Mouse (Mus musculus): ENCODE measurements around the gene Cbr2. TPM values are rescaled to one million over a fixed set of nuclear protein-coding genes. Genes with fewer than 3 reads are reported as not detected.

The Cbr2 gene
- polyA plus RNA-seq, 1 experiment: 51.7 TPM

GRCm38 (mm10) chr11:120695184-120695583, 36.7 kb downstream of the Cbr2 start:
- Histone ChIP-seq H3K27me3 (ENCODE audit: control insufficient read depth, insufficient read depth, insufficient read length) (no peaks in the 10 kb centered on the region), H3K36me3 (ENCODE audit: control insufficient read depth, insufficient read depth) (peaks cover 52% of the 10 kb centered on the region), H3K79me2 (ENCODE audit: control insufficient read depth, insufficient read depth) (peaks cover 74% of the 10 kb centered on the region), H3K4me3 (ENCODE audit: insufficient read depth, poor library complexity, severe bottlenecking) (no peak overlapping the region), H3ac (ENCODE audit: control insufficient read depth, insufficient read length, low read depth) (no peak overlapping the region), H3K79me3 (ENCODE audit: low read depth) (peaks cover 19% of the 10 kb centered on the region)
- TF ChIP-seq FOSL1 (IDR thresholded peaks at IDR 0.05; ENCODE audit: insufficient read depth, low read length, poor library complexity, severe bottlenecking) (no peak), MYOD1 (IDR thresholded peaks at IDR 0.05; ENCODE audit: control insufficient read depth, insufficient read length, low read depth) (no peak)

- Histone ChIP-seq H3K36me3 (ENCODE audit: control insufficient read depth, insufficient read depth) (peaks cover 67% of the 10 kb centered on the region), H3K79me3 (ENCODE audit: low read depth) (peaks cover 14% of the 10 kb centered on the region), H3K27me3 (ENCODE audit: control insufficient read depth, insufficient read depth, insufficient read length) (no peaks in the 10 kb centered on the region), H3K79me2 (ENCODE audit: control insufficient read depth, insufficient read depth) (peaks cover 58% of the 10 kb centered on the region), H3ac (ENCODE audit: control insufficient read depth, insufficient read length, low read depth) (no peak overlapping the region), H3K4me3 (ENCODE audit: insufficient read depth, poor library complexity, severe bottlenecking) (no peak overlapping the region)
- TF ChIP-seq MAX (IDR thresholded peaks at IDR 0.05) (no peak), CEBPB (IDR thresholded peaks at IDR 0.05; ENCODE audit: low read depth) (no peak), FOSL1 (IDR thresholded peaks at IDR 0.05; ENCODE audit: insufficient read depth, low read length, poor library complexity, severe bottlenecking) (no peak)
Observed at GRCm38 (mm10) chr11:120693461-120693860, 38.5 kb downstream of the Cbr2 start.

GRCm38 (mm10) chr11:120692471-120693011, 39.4 kb downstream of the Cbr2 start:
- TF ChIP-seq USF1 (IDR thresholded peaks at IDR 0.05; ENCODE audit: low read depth) (peak; percentile 64), FOSL1 (IDR thresholded peaks at IDR 0.05; ENCODE audit: insufficient read depth, low read length, poor library complexity, severe bottlenecking) (no peak), MAX (IDR thresholded peaks at IDR 0.05) (no peak), CEBPB (IDR thresholded peaks at IDR 0.05; ENCODE audit: low read depth) (no peak), MYOG (IDR thresholded peaks at IDR 0.05; ENCODE audit: control insufficient read depth, extremely low read depth, insufficient read length) (no peak)
- H3K79me2 ChIP-seq (ENCODE audit: control insufficient read depth, insufficient read depth): peaks cover 58% of the 10 kb centered on the region
- H3ac ChIP-seq (ENCODE audit: control insufficient read depth, insufficient read length, low read depth): no peak overlapping the region
- no peaks in the 10 kb centered on the region for H3K27me3 ChIP-seq (ENCODE audit: control insufficient read depth, insufficient read depth, insufficient read length)
- H3K36me3 ChIP-seq (ENCODE audit: control insufficient read depth, insufficient read depth): peaks cover 73% of the 10 kb centered on the region
- H3K4me3 ChIP-seq (ENCODE audit: insufficient read depth, poor library complexity, severe bottlenecking): no peak overlapping the region
- peaks cover 14% of the 10 kb centered on the region for H3K79me3 ChIP-seq (ENCODE audit: low read depth)

- Histone ChIP-seq H3K27me3 (ENCODE audit: control insufficient read depth, insufficient read depth, insufficient read length) (no peaks in the 10 kb centered on the region), H3K4me3 (ENCODE audit: insufficient read depth, poor library complexity, severe bottlenecking) (no peak overlapping the region), H3K79me3 (ENCODE audit: low read depth) (peaks cover 7% of the 10 kb centered on the region), H3K36me3 (ENCODE audit: control insufficient read depth, insufficient read depth) (peaks cover 71% of the 10 kb centered on the region), H3ac (ENCODE audit: control insufficient read depth, insufficient read length, low read depth) (no peak overlapping the region), H3K79me2 (ENCODE audit: control insufficient read depth, insufficient read depth) (peaks cover 31% of the 10 kb centered on the region)
- TF ChIP-seq USF1 (IDR thresholded peaks at IDR 0.05; ENCODE audit: low read depth) (no peak), CTCF (IDR thresholded peaks at IDR 0.05; ENCODE audit: control insufficient read depth, insufficient read depth, insufficient read length) (no peak), MYOG (IDR thresholded peaks at IDR 0.05; ENCODE audit: control insufficient read depth, extremely low read depth, insufficient read length) (no peak), MYOD1 (IDR thresholded peaks at IDR 0.05; ENCODE audit: control insufficient read depth, insufficient read length, low read depth) (no peak), CEBPB (IDR thresholded peaks at IDR 0.05; ENCODE audit: low read depth) (no peak), FOSL1 (IDR thresholded peaks at IDR 0.05; ENCODE audit: insufficient read depth, low read length, poor library complexity, severe bottlenecking) (no peak), MAX (IDR thresholded peaks at IDR 0.05) (no peak)
Observed at GRCm38 (mm10) chr11:120689365-120689764, 42.5 kb downstream of the Cbr2 start.

GRCm38 (mm10) chr11:120686650-120687272, 45.2 kb downstream of the Cbr2 start:
- Histone ChIP-seq H3K27me3 (ENCODE audit: control insufficient read depth, insufficient read depth, insufficient read length) (no peaks in the 10 kb centered on the region), H3ac (ENCODE audit: control insufficient read depth, insufficient read length, low read depth) (no peak overlapping the region), H3K36me3 (ENCODE audit: control insufficient read depth, insufficient read depth) (peaks cover 63% of the 10 kb centered on the region), H3K79me2 (ENCODE audit: control insufficient read depth, insufficient read depth) (peaks cover 22% of the 10 kb centered on the region), H3K79me3 (ENCODE audit: low read depth) (peaks cover 10% of the 10 kb centered on the region), H3K4me3 (ENCODE audit: insufficient read depth, poor library complexity, severe bottlenecking) (no peak overlapping the region)
- TF ChIP-seq CTCF (IDR thresholded peaks at IDR 0.05; ENCODE audit: control insufficient read depth, insufficient read depth, insufficient read length) (no peak), FOSL1 (IDR thresholded peaks at IDR 0.05; ENCODE audit: insufficient read depth, low read length, poor library complexity, severe bottlenecking) (no peak), MAX (IDR thresholded peaks at IDR 0.05) (no peak), USF1 (IDR thresholded peaks at IDR 0.05; ENCODE audit: low read depth) (no peak), MYOG (IDR thresholded peaks at IDR 0.05; ENCODE audit: control insufficient read depth, extremely low read depth, insufficient read length) (no peak), CEBPB (IDR thresholded peaks at IDR 0.05; ENCODE audit: low read depth) (no peak), MYOD1 (IDR thresholded peaks at IDR 0.05; ENCODE audit: control insufficient read depth, insufficient read length, low read depth) (no peak)

GRCm38 (mm10) chr11:120684660-120685059, 47.3 kb downstream of the Cbr2 start:
- Histone ChIP-seq H3K4me3 (ENCODE audit: insufficient read depth, poor library complexity, severe bottlenecking) (no peak overlapping the region), H3K36me3 (ENCODE audit: control insufficient read depth, insufficient read depth) (peaks cover 61% of the 10 kb centered on the region), H3K79me2 (ENCODE audit: control insufficient read depth, insufficient read depth) (peaks cover 16% of the 10 kb centered on the region), H3K79me3 (ENCODE audit: low read depth) (peaks cover 7% of the 10 kb centered on the region), H3K27me3 (ENCODE audit: control insufficient read depth, insufficient read depth, insufficient read length) (no peaks in the 10 kb centered on the region), H3ac (ENCODE audit: control insufficient read depth, insufficient read length, low read depth) (no peak overlapping the region)
- TF ChIP-seq MYOG (IDR thresholded peaks at IDR 0.05; ENCODE audit: control insufficient read depth, extremely low read depth, insufficient read length): no peak
- TF ChIP-seq MAX (IDR thresholded peaks at IDR 0.05): no peak
- TF ChIP-seq CEBPB (IDR thresholded peaks at IDR 0.05; ENCODE audit: low read depth): no peak
- TF ChIP-seq USF1 (IDR thresholded peaks at IDR 0.05; ENCODE audit: low read depth): no peak
- no peak for TF ChIP-seq MYOD1 (IDR thresholded peaks at IDR 0.05; ENCODE audit: control insufficient read depth, insufficient read length, low read depth)
- no peak for TF ChIP-seq FOSL1 (IDR thresholded peaks at IDR 0.05; ENCODE audit: insufficient read depth, low read length, poor library complexity, severe bottlenecking)
- TF ChIP-seq CTCF (IDR thresholded peaks at IDR 0.05; ENCODE audit: control insufficient read depth, insufficient read depth, insufficient read length): no peak

All from C2C12 (cell line).